Mouse (Mus musculus) megakaryocyte, embryonic 14.5 days (primary cell): ENCODE measurements around the gene Shc3.

Source experiments
- FLI1 ChIP-seq: IDR thresholded peaks from 2 replicates; pipeline ENCODE4 v1.6.1; 2012; ENCODE audit warnings: low read length, inconsistent platforms, mixed read lengths
- GATA1 ChIP-seq: IDR thresholded peaks from 3 replicates; pipeline ENCODE4 v1.6.1; 2012; ENCODE audit warnings: mixed read lengths, low read length, inconsistent platforms, borderline replicate concordance

DNA sequence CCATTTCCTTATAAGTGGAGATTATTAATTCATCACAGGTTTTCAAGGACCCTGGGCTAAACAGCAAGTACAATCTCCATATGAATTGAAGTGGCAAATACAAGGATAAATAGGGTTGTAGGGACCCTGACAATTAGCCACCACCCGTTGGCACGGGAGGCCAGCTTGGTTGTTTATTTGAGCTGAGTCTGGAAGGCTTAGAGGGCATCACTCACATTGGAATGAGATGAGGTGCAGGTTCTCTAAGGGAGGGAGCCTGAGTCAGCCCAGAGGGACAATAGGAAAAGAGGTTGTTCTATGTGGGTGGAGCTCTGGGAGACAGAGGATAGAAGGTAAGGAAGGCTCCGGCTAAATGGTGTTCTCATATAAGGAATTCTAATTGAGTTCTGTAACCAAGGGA lies 17.0 kb downstream of the Shc3 start:
- TF ChIP-seq GATA1 (no peak), FLI1 (no peak)
